Mouse (Mus musculus): ENCODE results near the gene Mettl23.

- TF ChIP-seq ZC3H11A (IDR thresholded peaks at IDR 0.05; ENCODE audit: borderline replicate concordance, low read depth, low read length) (no peak), HCFC1 (IDR thresholded peaks at IDR 0.05; ENCODE audit: borderline replicate concordance, insufficient read depth, low read length) (no peak), MAFK (IDR thresholded peaks at IDR 0.05; ENCODE audit: insufficient read depth, low read depth, low read length) (no peak), ZNF384 (IDR thresholded peaks at IDR 0.05; ENCODE audit: low read depth, low read length) (no peak)
Measured at GRCm38 (mm10) chr11:116799364-116799763, 43.7 kb upstream of the Mettl23 start.

All from ES-E14 (cell line).